Mouse (Mus musculus): ENCODE results near the gene Serpina16.
A peak's percentile ranks its signal among the peaks of the same experiment; 100 is the strongest.
"Not testable (repeated sequence)": the region's sequence is repeated elsewhere in the genome, so short reads cannot be mapped to it uniquely, and the experiment has no call there.

The Serpina16 gene

DNA sequence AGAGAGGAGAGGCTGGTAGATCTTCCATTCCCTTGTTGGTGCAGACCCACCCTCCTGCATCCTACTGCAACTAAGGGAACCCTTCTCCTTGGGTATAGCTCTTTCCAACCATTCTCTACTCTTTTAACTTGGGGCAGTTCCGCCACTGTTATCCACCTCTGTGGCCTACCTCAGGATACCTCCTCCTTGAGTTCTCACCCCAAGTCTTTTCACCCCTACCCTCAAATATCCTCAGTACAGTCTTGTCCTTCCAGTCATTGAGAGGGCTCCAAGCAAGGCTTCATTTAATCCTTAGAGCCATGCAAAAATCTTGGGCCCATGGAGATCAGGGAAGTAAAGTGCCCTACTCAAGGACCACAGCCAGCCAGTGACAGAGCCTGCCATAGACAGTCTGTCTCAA lies at the start of gene Serpina16:
Serpina16 (minus strand) TSS at position 101 of the 400 bp plus-strand sequence.
- DNase-seq (ENCODE audit: low spot score): no peak

GRCm38 (mm10) chr12:103711537-103711936 lies 35.6 kb upstream of the Serpina16 start:
- DNase-seq (ENCODE audit: low spot score): no peak

- no peak for DNase-seq (ENCODE audit: low spot score)
Measured at GRCm38 (mm10) chr12:103710405-103710804, 34.5 kb upstream of the Serpina16 start.

DNA sequence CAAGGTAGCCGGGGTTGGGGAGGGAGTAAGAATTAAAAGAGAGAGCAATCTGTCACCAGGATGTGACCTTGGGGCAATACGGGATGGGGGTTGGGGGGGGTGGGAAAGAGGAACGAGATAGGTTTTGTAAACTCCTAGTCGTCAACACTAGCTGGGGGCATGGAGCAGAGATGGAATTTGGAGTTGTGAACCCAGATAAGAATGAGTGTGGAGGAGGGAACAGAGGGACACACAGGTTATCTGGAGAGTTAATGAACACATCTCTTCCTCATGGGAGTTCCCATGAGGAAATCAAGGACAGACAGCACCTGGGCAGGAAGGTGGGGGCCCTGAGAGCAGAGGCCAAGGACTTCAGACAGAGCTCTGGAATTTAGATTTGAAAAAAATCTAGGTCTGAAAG lies 30.2 kb upstream of the Serpina16 start:
- no peak for DNase-seq (ENCODE audit: low spot score)

- no peak for DNase-seq (ENCODE audit: low spot score)
Measured at GRCm38 (mm10) chr12:103705547-103705946, 29.6 kb upstream of the Serpina16 start.

DNA sequence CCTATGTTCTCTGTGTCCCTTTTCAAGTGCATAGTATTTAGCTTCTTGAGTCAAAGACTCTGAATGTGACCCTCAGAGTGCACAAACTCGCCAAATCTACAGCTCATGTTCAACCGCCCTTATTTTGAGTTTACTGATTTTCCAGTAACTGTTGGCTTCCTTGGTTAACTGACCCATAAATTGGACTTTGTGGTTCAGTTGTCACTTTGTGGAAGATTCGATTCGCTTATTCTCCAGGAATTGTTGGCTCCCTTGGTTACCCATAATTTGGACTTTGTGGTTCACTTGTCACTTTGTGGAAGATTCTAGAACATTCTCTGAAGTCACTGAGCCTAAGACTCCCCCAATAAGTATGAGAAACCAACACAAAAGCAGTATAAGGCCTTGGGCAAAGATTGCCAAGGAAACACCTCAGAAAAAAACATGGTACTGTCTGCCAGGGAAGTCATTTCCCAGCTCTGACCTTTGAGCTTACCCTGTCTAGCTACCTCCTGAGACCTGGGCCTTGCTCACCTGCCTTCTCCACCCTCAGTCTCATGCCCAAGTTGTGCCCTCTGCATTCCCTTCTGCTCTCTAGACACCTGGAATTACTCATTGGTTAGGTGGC lies 24.3 kb upstream of the Serpina16 start:
- no peak for DNase-seq (ENCODE audit: low spot score)

DNA sequence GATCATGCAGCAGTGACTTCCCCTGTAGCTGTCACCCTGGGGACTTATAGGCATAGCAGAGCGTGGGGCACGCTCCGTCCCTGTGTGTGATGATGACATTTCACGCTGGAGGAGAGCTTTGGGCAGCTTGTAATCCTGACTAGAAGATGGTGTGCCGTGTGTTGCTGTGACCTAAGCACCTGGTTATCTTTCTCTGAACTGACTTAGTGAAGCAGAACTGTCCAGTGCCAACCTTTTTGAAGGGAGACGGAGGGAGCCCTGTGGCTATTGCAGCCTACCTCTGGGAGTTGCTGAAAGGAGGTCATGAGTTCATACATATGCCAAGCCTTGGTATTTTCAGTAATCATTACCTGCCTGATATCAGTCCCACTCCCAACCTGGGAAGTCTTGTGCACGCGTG lies 19.5 kb upstream of the Serpina16 start, which contains the start of gene Serpina1f:
Serpina1f (minus strand) TSS at position 101 of the 400 bp plus-strand sequence.
- no peak for DNase-seq (ENCODE audit: low spot score)

DNA sequence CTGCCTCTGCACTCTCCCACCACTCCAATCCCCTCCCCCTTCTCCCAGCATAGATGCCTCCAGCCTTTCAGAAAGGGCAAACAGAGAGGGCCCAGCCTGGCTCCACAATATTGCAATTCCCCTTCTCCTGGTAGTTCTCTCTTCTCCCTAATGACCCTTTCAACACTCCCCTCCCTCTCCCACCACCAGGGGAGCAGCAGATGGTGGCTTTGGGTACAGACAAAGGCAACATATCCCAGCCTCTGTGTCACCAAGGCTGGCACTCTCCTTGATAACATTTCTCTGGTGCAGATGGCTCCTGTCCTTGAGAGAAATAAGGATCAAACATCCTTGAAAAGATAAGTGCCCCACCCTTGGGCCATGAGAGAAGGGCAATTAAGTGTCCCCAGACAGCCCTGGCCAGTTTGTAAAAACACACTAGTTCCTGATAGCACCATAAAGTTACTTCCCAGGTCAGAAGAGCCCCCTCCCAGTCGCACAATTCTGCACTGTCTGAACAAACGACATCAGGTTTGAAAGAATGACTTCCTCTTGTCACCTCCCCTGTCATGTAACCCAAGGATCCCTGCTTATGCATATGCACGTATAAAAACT lies 12.4 kb upstream of the Serpina16 start:
- DNase-seq (ENCODE audit: low spot score): peak; percentile 11

- peak; percentile 30 for DNase-seq (ENCODE audit: low spot score)
Measured at GRCm38 (mm10) chr12:103687021-103687420, 11.1 kb upstream of the Serpina16 start.

DNA sequence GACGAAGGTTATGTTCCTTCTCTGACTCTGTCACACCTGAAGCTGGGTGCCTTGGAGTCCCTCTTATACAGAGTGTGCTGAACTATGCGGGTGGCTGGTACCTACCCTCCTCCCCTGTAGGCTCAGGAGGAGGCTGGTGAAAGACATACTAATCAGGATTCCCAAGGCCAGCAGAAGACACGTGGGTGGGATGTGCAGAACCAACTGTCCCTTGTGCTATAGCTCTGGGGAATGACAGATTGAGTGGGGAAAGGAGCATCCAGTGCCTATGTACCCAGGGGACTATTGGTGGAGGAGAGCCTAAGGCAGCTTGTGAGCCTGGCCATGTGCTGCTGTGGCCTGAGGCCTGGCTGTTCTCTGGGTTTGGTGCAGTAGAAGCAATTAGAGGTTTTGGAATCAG lies 10.1 kb upstream of the Serpina16 start:
- peak; percentile 33 for DNase-seq (ENCODE audit: low spot score)

DNA sequence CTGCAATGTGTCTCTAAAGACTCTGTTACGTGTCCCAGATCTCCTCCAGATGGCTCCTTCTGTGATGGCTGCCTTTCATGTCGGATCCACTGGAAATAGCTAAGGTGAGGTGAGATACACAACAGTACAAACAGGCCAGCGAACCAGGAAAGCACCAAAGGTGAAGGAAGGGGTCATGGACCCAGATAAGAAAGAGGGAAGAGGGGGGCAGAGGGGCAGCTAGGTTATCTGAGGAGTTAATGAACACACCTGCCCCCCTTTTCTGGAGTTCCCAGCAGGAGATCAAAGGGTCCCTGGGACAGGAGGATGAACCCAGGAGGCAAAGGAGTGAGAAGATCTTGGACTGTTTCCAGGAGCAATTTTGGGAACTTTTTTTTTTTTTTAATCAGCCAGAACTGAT lies 9.4 kb upstream of the Serpina16 start:
- no peak for DNase-seq (ENCODE audit: low spot score)

DNA sequence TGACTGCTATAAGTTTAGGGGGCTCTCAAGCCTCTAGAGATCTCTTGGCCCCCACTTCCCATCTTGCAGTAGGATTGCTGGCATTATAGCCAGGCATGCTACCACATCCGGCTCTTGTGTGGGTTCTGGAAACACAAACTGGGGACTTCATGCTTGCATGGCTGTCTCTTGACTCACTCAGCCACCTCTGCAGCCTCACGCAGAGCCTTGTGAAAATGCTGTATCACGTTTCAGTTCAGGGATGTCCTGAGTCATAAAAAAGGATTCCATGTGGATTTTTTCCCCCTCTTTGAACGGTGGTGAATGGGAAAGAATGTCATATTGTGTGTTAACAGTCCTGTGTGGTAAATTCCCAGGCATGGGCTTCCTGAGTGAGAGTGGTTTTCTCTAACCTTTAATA lies 7.8 kb upstream of the Serpina16 start:
- DNase-seq (ENCODE audit: low spot score): no peak

GRCm38 (mm10) chr12:103681739-103682138 lies 5.8 kb upstream of the Serpina16 start:
- no peak for DNase-seq (ENCODE audit: low spot score)

GRCm38 (mm10) chr12:103681169-103681568 lies 5.2 kb upstream of the Serpina16 start:
- DNase-seq (ENCODE audit: low spot score): no peak

GRCm38 (mm10) chr12:103679853-103680252 lies 3.9 kb upstream of the Serpina16 start:
- not testable (repeated sequence) for DNase-seq (ENCODE audit: low spot score)

DNA sequence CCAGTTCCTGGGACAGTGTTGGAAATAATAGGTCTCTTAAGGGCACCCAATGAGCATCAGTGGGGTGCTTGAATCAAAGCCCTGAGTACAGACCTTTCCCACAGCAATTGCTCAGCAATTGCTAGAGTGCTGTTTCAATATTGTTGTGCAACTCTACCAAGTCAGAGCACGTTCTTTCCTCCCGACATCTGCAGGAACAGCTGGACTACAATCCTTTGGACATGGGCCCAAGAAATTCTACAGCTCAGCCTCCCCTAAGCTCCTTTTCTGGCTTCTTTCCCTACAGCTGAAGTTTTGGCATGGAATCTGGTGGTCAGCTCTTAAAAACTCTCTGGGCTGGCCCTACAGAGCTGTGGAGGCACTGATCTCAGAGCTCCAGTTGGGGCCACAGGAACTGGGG lies 2.8 kb downstream of the Serpina16 start:
- peak; percentile 32 for DNase-seq (ENCODE audit: low spot score)

GRCm38 (mm10) chr12:103671483-103671882 lies 4.5 kb downstream of the Serpina16 start:
- DNase-seq (ENCODE audit: low spot score): no peak

DNA sequence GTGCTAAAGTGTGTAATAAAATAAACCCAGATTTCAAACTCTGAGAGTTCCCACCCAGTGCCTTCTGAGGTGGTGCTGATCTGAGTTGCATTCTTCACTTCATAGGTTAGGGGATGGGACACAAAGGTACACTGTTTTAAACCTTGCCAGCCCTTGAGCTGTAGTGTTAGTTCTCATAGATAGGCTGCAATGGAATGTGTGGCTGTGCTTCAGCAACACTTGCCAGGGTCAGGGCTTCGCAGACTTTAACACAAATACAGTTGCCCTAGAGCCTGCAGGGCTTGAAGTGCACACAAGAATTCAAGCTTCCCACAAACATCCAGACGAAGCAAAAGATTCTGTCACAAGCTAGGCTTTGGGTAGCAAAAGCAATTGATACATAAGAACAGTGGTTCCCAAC lies 5.0 kb downstream of the Serpina16 start:
- DNase-seq (ENCODE audit: low spot score): no peak

DNA sequence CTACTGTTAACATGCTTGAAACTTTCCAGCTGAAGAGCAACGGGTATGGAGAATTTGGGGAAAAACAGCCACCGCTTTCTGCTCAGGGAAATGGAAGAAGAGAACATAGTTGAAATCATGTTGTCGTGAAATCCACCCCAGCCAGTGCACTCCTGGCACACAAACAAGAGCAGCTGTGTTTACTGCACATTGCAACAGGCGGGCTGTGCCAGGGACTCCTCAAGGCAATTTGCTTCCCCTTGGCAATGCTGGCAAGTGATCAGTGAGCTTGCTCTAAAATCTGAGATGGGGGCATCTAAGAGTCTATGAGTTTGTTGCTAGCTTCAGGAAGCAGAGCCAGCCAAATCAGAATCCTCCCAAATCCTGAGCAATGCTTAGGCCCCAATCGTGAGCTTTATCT lies 5.6 kb downstream of the Serpina16 start:
- DNase-seq (ENCODE audit: low spot score): no peak

DNA sequence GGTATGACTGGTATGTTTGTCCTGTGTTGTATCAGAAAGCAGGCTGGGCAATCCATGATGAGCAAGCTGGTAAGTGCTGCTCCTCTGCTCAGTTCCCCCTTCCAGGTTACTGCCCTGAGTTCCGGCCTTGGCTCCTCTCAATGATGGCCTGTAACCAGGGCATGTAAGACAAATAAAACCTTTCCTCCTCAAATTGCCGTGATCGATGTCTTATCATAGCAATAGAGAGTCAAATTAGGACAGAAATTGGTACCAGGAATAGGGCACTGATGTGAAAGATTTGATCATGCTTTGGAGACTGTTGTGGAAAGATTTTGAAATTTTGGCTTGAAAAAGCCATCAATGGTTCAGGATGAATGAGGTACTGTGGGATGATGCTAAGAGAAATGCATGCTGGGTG lies 10.7 kb downstream of the Serpina16 start:
- no peak for DNase-seq (ENCODE audit: low spot score)

DNA sequence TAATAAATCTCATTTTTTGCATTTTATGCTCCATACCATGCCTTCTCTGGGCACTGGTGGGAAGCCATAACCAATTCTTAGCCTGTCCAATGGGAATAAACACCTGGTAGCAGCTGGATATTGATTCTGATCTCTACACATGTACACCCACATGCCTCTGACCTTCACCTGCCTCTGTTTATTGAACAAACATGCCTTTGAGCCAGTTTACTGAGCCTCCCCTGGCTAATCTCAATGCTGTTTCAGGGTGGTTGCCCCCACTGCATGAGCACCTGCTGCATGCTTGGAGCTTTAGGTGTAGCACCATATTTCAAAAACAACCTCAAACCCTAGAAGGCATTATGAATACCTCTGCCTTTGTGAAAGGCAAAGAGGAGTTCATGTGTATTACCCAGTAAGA lies 13.9 kb downstream of the Serpina16 start:
- DNase-seq (ENCODE audit: low spot score): not testable (repeated sequence)

GRCm38 (mm10) chr12:103660076-103660475 lies 15.9 kb downstream of the Serpina16 start:
- no peak for DNase-seq (ENCODE audit: low spot score)

- no peak for DNase-seq (ENCODE audit: low spot score)
Measured at GRCm38 (mm10) chr12:103659171-103659570, 16.8 kb downstream of the Serpina16 start.

- no peak for DNase-seq (ENCODE audit: low spot score)
Measured at GRCm38 (mm10) chr12:103657991-103658390, 17.9 kb downstream of the Serpina16 start.
